Mouse (Mus musculus): Measurements from ENCODE around the gene Esrrg. TPM values are rescaled to one million over a fixed set of nuclear protein-coding genes. Genes with fewer than 3 reads are reported as not detected.

Esrrg gene
- total RNA-seq, 2 experiments from 2014 or later: 15.7 to 19.6 TPM

- intact Hi-C loops (cut with DNase I): no loop called here
- DNase-seq: no peak
Measured at GRCm38 (mm10) chr1:187823351-187823750, 214.8 kb downstream of the Esrrg start.

GRCm38 (mm10) chr1:187825421-187826097 lies 217.0 kb downstream of the Esrrg start:
- intact Hi-C loops (cut with DNase I): no loop called here
- no peak for DNase-seq

GRCm38 (mm10) chr1:187826140-187826539 lies 217.5 kb downstream of the Esrrg start:
- no peak for DNase-seq
- intact Hi-C loops (cut with DNase I): no loop called here

- intact Hi-C loops (cut with DNase I): no loop called here
- DNase-seq: no peak
Measured at GRCm38 (mm10) chr1:187826869-187827268, 218.3 kb downstream of the Esrrg start.

- intact Hi-C loops (cut with DNase I): no loop called here
- no peak for DNase-seq
Measured at GRCm38 (mm10) chr1:187830937-187831336, 222.3 kb downstream of the Esrrg start.

- intact Hi-C loops (cut with DNase I): no loop called here
- no peak for DNase-seq
Measured at GRCm38 (mm10) chr1:187832851-187833250, 224.3 kb downstream of the Esrrg start.

GRCm38 (mm10) chr1:187834576-187834975 lies 226.0 kb downstream of the Esrrg start:
- intact Hi-C loops (cut with DNase I): no loop called here
- DNase-seq: no peak

- intact Hi-C loops (cut with DNase I): no loop called here
- no peak for DNase-seq
Measured at GRCm38 (mm10) chr1:187836384-187836783, 227.8 kb downstream of the Esrrg start.

GRCm38 (mm10) chr1:187836876-187837275 lies 228.3 kb downstream of the Esrrg start:
- intact Hi-C loops (cut with DNase I): no loop called here
- no peak for DNase-seq

- no peak for DNase-seq
- intact Hi-C loops (cut with DNase I): no loop called here
Measured at GRCm38 (mm10) chr1:187841629-187842028, 233.0 kb downstream of the Esrrg start.

- DNase-seq: no peak
- intact Hi-C loops (cut with DNase I): no loop called here
Measured at GRCm38 (mm10) chr1:187842702-187843101, 234.1 kb downstream of the Esrrg start.

- intact Hi-C loops (cut with DNase I): no loop called here
- DNase-seq: no peak
Measured at GRCm38 (mm10) chr1:187854148-187854547, 245.6 kb downstream of the Esrrg start.

GRCm38 (mm10) chr1:187862339-187862738 lies 253.7 kb downstream of the Esrrg start:
- intact Hi-C loops (cut with DNase I): no loop called here

GRCm38 (mm10) chr1:187868427-187868826 lies 259.8 kb downstream of the Esrrg start:
- DNase-seq: no peak
- intact Hi-C loops (cut with DNase I): no loop called here

More at GRCm38 (mm10) chr1:187862339-187862738, 253.7 kb downstream of the Esrrg start:
- DNase-seq: no peak

GRCm38 (mm10) chr1:187872208-187872607 lies 263.6 kb downstream of the Esrrg start:
- intact Hi-C loops (cut with DNase I): no loop called here
- DNase-seq: no peak

- DNase-seq: no peak
- intact Hi-C loops (cut with DNase I): no loop called here
Measured at GRCm38 (mm10) chr1:187872744-187873143, 264.2 kb downstream of the Esrrg start.

- intact Hi-C loops (cut with DNase I): no loop called here
- no peak for DNase-seq
Measured at GRCm38 (mm10) chr1:187873770-187874169, 265.2 kb downstream of the Esrrg start.

- no peak for DNase-seq
Measured at GRCm38 (mm10) chr1:187887270-187887669, 278.7 kb downstream of the Esrrg start.

GRCm38 (mm10) chr1:187888142-187888541 lies 279.6 kb downstream of the Esrrg start:
- no peak for DNase-seq
- intact Hi-C loops (cut with DNase I): no loop called here

More at GRCm38 (mm10) chr1:187887270-187887669, 278.7 kb downstream of the Esrrg start:
- intact Hi-C loops (cut with DNase I): no loop called here

- intact Hi-C loops (cut with DNase I): no loop called here
- no peak for DNase-seq
Measured at GRCm38 (mm10) chr1:187889096-187889495, 280.5 kb downstream of the Esrrg start.

GRCm38 (mm10) chr1:187891262-187891661 lies 282.7 kb downstream of the Esrrg start:
- DNase-seq: no peak
- intact Hi-C loops (cut with DNase I): no loop called here

- DNase-seq: no peak
- intact Hi-C loops (cut with DNase I): no loop called here
Measured at GRCm38 (mm10) chr1:187895459-187895858, 286.9 kb downstream of the Esrrg start.

GRCm38 (mm10) chr1:187896291-187896690 lies 287.7 kb downstream of the Esrrg start:
- intact Hi-C loops (cut with DNase I): no loop called here
- no peak for DNase-seq
